8 mouse cellular contexts compared by ENCODE assay signal in genomic region chr7:3617242-3617995, GRCm38 (mm10). TPM values are rescaled to one million over a fixed set of nuclear protein-coding genes. Genes with fewer than 3 reads are reported as not detected.
DNase-seq lines count a peak whose midpoint lies in the region; ATAC-seq lines count a peak whose summit lies in the region.

TSS of gene Ndufa3 (plus strand) at chr7:3617373.

- WGBS in hindbrain, embryonic 15.5 days: under 1% methylated on average over 32 of the region's 32 CpGs

- peak within 1 kb of the TSS; percentile 64 for H3K9ac ChIP-seq in hindbrain, embryonic 15.5 days

- H3K4me3 ChIP-seq in hindbrain, embryonic 15.5 days: peak within 1 kb of the TSS; percentile 66

- peaks cover 21% of the 10 kb centered on the region for H3K4me1 ChIP-seq in hindbrain, embryonic 15.5 days (replicated peaks)

- H3K36me3 ChIP-seq in hindbrain, embryonic 15.5 days: peaks cover 13% of the 10 kb centered on the region; the same call in 1 of the 2 replicates

- peak; percentile 96 for ATAC-seq in hindbrain, embryonic 15.5 days (ENCODE audit: low FRiP score, low read depth)

- H3K9me3 ChIP-seq in hindbrain, embryonic 15.5 days: no peaks in the 10 kb centered on the region

- peak within 1 kb of the TSS; percentile 77 for H3K27ac ChIP-seq in hindbrain, embryonic 15.5 days (replicated peaks)

- H3K4me2 ChIP-seq in hindbrain, embryonic 15.5 days: peak within 1 kb of the TSS; percentile 71

- peak; percentile 86 for DNase-seq in WW6 (ENCODE audit: low read depth, low spot score)
- peak; percentile 85 to 90 for DNase-seq in cerebellum, postnatal 36 days
- peak; percentile 86 to 89 for DNase-seq in frontal cortex, postnatal 36 days (ENCODE audit: low spot score in 2 of 2)
- DNase-seq in left cerebral cortex, adult 11 months (ENCODE audit: low spot score): peak; percentile 79
- peak; percentile 89 to 93 for DNase-seq in lung, postnatal 4 days
- DNase-seq in retina, postnatal 7 days (ENCODE audit: low read depth, low spot score): peak; percentile 86
- peak; percentile 89 for DNase-seq in urinary bladder, postnatal 14 days (ENCODE audit: low spot score)

- H3K27me3 ChIP-seq in hindbrain, embryonic 15.5 days: no peaks in the 10 kb centered on the region; the same call in 1 of the 2 replicates

RNA-seq across cellular contexts. Expression of gene Ndufa3, which starts in this region (rescaled TPM):
- polyA plus RNA-seq in hindbrain, embryonic 15.5 days (2015; fragmentation: Nextera tagmentation; extraction: Ambion mirVana): 541 and 606 TPM in 2 replicates

Comparison
In these comparisons a context has a peak if more than half of its experiments do, and no peak if none do; other contexts are left out.
1. Peak in every context shown above with its lines: DNase-seq, ATAC-seq, H3K4me3 ChIP-seq and H3K27ac ChIP-seq.